Mouse (Mus musculus): ENCODE data around the gene Rec114.

- TF ChIP-seq POLR2A (IDR thresholded peaks at IDR 0.05; ENCODE audit: extremely low read depth, insufficient read depth, low read length) (no peak), CTCF (IDR thresholded peaks at IDR 0.05; ENCODE audit: low read depth, low read length) (no peak)
These were observed 23.5 kb upstream of the Rec114 start for GRCm38 (mm10) chr9:58766959-58767955.
